Mouse (Mus musculus) lung, adult 18-20 months (tissue): ENCODE measurements around the gene Dstyk.
"Not testable (repeated sequence)": the region's sequence is repeated elsewhere in the genome, so short reads cannot be mapped to it uniquely, and the experiment has no call there.

Source experiments
- DNase-seq, 2 experiments: peaks; one replicate each; pipeline ENCODE4 v3.0.0; 2022; ENCODE audit warnings: mixed read lengths in 2 of 2

The Dstyk gene

DNA sequence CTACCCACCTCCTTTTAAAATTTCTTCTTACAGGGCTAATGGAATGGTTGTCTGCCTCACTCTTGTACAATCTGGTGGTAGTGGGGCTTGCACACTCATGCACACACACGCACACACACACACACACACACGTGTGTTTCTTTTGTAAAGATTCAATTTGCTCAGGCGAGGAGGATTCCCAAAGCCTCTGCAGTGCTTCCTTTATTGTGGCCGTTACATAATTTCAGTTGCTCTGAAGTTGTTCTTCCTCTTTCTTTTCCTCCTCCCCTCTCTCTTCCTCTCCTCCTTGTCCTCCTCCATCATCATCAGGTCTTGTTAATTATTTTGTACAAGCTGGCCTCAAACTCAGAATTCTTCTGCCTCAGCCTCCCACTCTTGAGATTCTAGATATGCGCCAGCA, 20.0 kb downstream of the Dstyk start:
- DNase-seq = no peak

GRCm38 (mm10) chr1:132440896-132441435, 23.6 kb downstream of the Dstyk start:
- DNase-seq = no peak

GRCm38 (mm10) chr1:132449742-132450141, 32.4 kb downstream of the Dstyk start:
- DNase-seq = no peak

DNA sequence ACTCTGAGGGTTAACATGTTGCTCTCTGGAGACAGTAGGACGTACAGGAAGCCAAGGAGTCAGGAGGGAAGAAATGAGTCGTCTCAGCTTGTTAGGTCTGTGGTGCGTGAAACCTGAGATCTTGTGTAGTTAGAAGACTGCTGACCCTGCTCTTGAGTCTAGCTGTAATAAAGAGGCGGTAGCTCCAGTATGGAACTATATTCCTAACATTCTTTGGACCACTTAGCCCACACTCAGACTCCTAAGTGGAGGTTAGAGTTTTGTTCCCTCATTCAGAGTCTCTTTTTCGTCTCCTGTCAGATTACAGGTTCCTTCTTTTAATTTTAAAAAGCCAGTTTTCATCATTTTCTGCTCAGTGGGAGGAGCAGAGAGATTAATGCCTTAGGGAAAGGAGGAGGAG, 47.3 kb downstream of the Dstyk start:
- DNase-seq = no peak

DNA sequence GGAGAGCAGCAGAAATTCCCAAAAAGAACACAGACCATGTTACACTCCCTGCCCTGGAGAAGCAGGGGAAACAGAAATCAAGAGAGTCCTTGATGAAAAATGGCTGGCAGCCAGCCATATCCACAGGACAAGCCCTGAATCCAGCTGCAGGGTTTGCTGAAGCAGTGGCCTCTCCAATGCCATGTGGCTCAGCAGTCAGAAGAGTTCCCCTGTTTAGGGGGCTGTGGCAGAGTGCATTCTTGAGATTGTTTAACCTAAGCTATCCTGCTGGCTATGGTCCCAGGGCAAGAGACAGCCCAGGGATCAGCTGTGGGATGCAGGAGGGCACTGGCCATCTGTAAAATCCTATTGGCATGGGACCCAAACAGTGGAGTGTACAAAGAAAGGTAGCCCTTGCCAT, 51.6 kb downstream of the Dstyk start:
- peak in 1 of 2 experiments; percentile 2 for DNase-seq

- no peak for DNase-seq
These were observed 52.2 kb downstream of the Dstyk start for GRCm38 (mm10) chr1:132469519-132469918.

GRCm38 (mm10) chr1:132470031-132470430, 52.7 kb downstream of the Dstyk start:
- DNase-seq = not testable (repeated sequence)

DNA sequence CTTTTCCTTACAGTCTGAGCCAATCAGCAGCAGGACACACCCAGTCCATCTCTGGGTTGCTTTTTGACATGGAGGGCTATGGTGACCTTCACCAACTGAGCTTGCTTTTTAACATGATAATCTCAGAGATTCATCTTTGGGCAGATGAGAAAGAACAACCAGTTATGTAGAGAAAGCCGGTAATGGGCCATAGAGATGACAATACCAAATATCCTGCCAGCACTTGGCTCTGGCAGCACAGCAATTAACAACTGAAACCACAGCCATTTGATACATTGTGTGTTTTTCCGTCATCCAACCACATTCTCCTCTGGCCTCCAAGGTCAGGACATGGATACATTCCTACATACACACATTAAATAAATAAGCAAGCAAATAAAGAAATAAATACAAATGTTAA, 53.7 kb downstream of the Dstyk start:
- no peak for DNase-seq

DNA sequence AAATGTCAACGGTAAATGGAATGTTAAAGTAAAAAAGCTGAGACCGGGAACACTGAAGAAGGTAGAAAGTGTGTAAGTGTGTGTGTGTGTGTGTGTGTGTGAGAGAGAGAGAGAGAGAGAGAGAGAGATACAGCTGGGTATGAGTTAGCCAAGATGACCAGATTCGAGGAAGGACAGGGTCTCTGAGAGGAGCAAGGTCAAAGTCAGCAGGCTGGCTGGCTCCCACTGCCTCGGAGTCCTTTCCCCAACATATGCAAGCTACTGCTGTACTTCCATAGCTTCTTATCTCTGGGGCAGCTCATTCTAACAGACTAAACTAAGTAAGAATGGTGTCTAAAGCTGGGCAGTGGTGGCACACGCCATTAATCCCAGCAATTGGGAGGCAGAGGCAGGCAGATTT, 54.1 kb downstream of the Dstyk start:
- no peak for DNase-seq

GRCm38 (mm10) chr1:132472537-132472936, 55.2 kb downstream of the Dstyk start:
- DNase-seq = no peak

- DNase-seq = no peak
These were observed 57.1 kb downstream of the Dstyk start for GRCm38 (mm10) chr1:132474496-132474895.

- DNase-seq = no peak
These were observed 59.2 kb downstream of the Dstyk start for GRCm38 (mm10) chr1:132476575-132476927.

GRCm38 (mm10) chr1:132476928-132477691, 59.8 kb downstream of the Dstyk start, which contains the start of gene Rbbp5:
Gene Rbbp5 (plus strand): TSS chr1:132477365.
- peak; percentile 86 to 87 for DNase-seq

DNA sequence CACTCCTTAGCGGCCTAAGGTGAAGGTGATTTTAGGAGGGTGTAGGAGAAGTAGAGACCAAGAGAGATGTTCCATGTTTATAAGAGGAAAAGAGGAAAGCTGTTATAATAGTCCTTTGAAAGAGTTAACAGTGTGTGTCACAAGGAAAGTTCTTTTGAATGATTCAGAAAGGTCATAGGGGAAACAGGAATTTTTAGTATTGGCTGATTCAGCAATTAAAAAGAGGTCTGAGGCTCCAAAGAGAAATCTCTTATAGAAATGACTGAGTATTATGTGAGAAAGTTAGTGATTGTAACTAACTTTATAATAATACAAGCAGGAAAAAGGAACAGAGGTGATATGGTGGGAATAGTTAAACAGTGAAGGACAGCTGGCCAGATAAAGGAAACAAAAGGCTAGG, 62.1 kb downstream of the Dstyk start:
- DNase-seq = no peak

DNA sequence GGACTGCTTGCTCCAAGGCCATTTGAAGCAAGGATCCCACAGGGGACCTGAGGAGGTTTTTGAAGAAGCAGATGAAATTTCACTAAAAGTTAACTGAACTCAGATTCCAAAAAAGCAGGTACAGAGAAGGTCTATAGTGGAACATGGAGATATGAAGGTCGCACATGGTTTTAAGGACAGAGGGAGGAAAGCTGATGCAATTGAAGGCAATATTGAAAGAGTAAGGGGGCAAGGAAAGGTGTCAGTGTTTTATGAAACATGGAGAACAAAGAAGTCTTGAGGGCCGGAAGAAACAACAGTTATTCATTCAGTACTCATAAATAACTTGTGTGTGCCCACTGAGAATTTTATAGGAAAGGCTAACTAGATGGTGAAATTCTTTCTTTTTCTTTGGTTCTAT, 64.3 kb downstream of the Dstyk start:
- no peak for DNase-seq

- no peak for DNase-seq
These were observed 65.9 kb downstream of the Dstyk start for GRCm38 (mm10) chr1:132483234-132483633.

DNA sequence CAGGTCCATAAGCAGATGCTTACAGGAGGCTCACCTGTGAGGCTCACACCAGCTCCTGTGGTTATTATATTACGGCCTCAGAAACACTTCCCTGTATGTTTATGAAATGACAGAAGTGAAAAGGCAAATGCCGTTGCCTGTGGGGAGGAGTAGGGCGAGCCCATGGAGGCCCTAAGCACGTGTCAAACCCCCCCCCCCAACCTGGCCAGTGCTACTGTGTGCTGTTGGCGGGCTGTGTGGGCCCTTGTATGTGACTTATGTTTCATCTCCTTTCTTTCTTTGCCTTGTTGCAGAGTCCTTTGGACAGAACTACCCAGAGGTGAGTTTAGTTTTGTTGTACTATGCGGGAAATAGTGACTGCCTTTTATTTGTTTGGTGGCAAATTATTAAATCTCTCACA, 66.4 kb downstream of the Dstyk start:
- no peak for DNase-seq

DNA sequence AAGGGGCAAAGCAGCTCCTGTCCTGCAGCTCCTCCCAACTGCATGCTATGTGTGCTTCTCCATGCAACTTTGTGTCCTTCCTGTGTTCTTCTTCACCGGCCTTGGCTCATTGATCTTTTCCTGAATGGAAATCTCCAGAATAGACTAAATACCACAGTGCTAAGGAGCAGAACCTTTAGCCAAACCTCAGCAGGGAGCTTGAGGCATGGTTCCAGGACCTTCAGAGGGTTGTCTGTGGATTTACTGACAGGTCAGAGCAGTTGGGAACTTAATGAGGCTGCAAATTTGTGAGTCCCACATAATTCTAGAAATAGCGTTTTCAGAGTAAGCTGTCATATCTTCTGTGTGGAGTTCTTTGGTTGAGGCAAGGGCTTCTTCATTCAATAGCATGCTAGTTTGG, 83.2 kb downstream of the Dstyk start:
- no peak for DNase-seq

- no peak for DNase-seq
These were observed 87.8 kb downstream of the Dstyk start for GRCm38 (mm10) chr1:132505155-132505554.

GRCm38 (mm10) chr1:132506058-132506457, 88.7 kb downstream of the Dstyk start, which contains the start of gene Tmem81:
Gene Tmem81 (plus strand): TSS chr1:132506230.
- DNase-seq = no peak

GRCm38 (mm10) chr1:132506656-132507055, 89.3 kb downstream of the Dstyk start:
- DNase-seq = no peak

- DNase-seq = no peak
These were observed 92.4 kb downstream of the Dstyk start for GRCm38 (mm10) chr1:132509771-132510170.

DNA sequence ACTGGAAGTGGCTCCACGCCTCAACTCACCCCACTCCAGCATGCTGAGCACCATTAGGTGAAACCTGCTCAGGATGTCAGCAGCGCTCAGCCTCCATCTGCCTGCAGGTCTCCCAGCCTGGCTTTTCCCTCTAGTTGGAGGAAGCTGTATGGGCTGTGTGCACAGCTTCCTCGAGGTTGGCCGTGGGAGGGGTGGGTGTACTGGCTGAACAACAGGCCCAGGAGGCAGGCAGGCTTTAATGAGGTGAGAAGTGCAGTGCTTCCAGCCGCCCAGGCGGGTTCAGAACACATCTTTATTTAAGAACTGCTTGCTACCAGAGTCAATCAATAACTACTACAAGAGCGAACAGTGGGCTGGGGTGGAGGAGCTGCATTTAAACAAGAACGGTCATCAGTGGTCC, 94.2 kb downstream of the Dstyk start:
- no peak for DNase-seq

GRCm38 (mm10) chr1:132512106-132512505, 94.8 kb downstream of the Dstyk start:
- DNase-seq = no peak

GRCm38 (mm10) chr1:132515339-132515738, 98.0 kb downstream of the Dstyk start:
- DNase-seq = no peak
